Comparison of ENCODE assay signal across 31 mouse cellular contexts in the genomic region with DNA sequence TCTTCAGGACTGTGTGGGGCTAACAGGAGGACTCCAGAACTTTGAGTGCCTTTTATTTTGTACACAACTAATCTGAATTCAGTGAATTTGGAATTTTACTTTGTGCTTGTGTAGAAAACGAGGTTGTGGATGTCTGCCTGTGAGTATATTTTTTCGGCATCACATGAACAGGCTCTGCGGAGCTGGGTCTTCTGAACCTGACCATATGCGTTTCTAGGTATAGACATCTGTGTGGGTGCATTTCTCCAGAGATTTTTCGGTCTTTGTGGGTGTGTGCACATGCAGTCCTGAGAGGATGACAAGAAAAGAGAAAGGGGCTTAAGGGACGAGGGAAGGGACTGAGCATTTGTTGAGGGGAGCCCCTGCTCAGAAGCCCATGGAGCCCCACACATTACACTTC. TPM values are rescaled to one million over a fixed set of nuclear protein-coding genes. Genes with fewer than 3 reads are reported as not detected.
DNase-seq lines count a peak whose midpoint lies in the region; TF ChIP-seq lines count a peak whose summit lies in the region.
"Had no signal": no experiment of that assay in that cellular context is flagged by ENCODE, and none has a peak within 500 bp of the region (broad histone marks: within the 10 kb centered on the region; RNA-seq: fewer than 3 reads in every experiment).

No protein-coding gene starts in this region.

- no peak overlapping the region for H3K4me3 ChIP-seq in left cerebral cortex, adult 2 months
- H3K4me3 ChIP-seq: embryonic facial prominence, embryonic 13.5 days; gastrocnemius, adult 2 months; heart, embryonic 15.5 days; hindbrain, embryonic 12.5 days; limb, embryonic 13.5 days; lung, embryonic 15.5 days; midbrain, embryonic 10.5 days had no signal

- no peak for TF ChIP-seq CTCF in left cerebral cortex, adult 2 months (IDR thresholded peaks at IDR 0.05)

- H3K27ac ChIP-seq in left cerebral cortex, adult 2 months = peak overlapping the region; percentile 66
- H3K27ac ChIP-seq: embryonic facial prominence, embryonic 13.5 days; gastrocnemius, adult 2 months; heart, embryonic 15.5 days; hindbrain, embryonic 12.5 days; hindbrain, postnatal 0 days; limb, embryonic 13.5 days; lung, embryonic 15.5 days; midbrain, embryonic 10.5 days; stomach, postnatal 0 days had no signal

- DNase-seq in frontal cortex, adult 2 months (ENCODE audit: extremely low spot score in 1 of 2, low spot score in 1 of 2) = peak; percentile 40 to 60
- no peak for DNase-seq in frontal cortex, postnatal 25 days (ENCODE audit: low spot score in 2 of 2)
- DNase-seq in right cerebral cortex, adult 2 months (ENCODE audit: low spot score in 2 of 2) = peak; percentile 51 to 57
- no peak for DNase-seq in right cerebral cortex, postnatal 14 days
- peak in 1 of 2 experiments; percentile 32 for DNase-seq in left cerebral cortex, adult 2 months (ENCODE audit: extremely low spot score in 1 of 2, low spot score in 2 of 2)
- peak; percentile 45 to 71 for DNase-seq in right cerebral cortex, postnatal 36 days (ENCODE audit: low spot score in 2 of 2)
- no peak for DNase-seq in gastrocnemius, postnatal 25 days
- DNase-seq in kidney, postnatal 14 days = no peak
- DNase-seq: adrenal gland, postnatal 10 days; cerebellum, adult 11 months; cerebellum, adult 9-10 months; cerebellum, postnatal 36 days; embryo, embryonic 11 days; gastrocnemius, adult 2 months; kidney, postnatal 25 days; spleen, adult 18-20 months had no signal

- intact Hi-C loops in left cerebral cortex, adult 2 months (cut with DNase I) = loop anchor here (1.0 to 2.0 kb wide), 4 partner anchors 16 to 59 kb away; a partner anchor contains a TSS

RNA-seq across cellular contexts. Expression of a gene that starts 12.9 kb away (rescaled TPM):
- 0.22 TPM in 1 of 2 replicates, not detected in the other for polyA plus RNA-seq in frontal cortex, adult 2 months (2012; rRNA removed)
- 1 to 10 TPM; 1.0 to 1.8 TPM for total RNA-seq in left cerebral cortex, adult 2 months (2021)
- 1 to 10 TPM in 1 of 2 experiments, under 1 TPM in 1; 0.90 to 1.2 TPM for total RNA-seq in gastrocnemius, postnatal 25 days (2021)
- total RNA-seq: adrenal gland, postnatal 10 days; hindbrain, postnatal 0 days; megakaryocyte progenitor cell, adult 5-6 weeks; neutrophil, adult 5-6 weeks had no signal
- polyA plus RNA-seq: limb, embryonic 13.5 days had no signal

RNA-seq across cellular contexts. Expression of a gene that starts 29.5 kb away (rescaled TPM):
- 175 and 199 TPM in 2 replicates for polyA plus RNA-seq in frontal cortex, adult 2 months (2012; rRNA removed)
- 100 to 1,000 TPM; 359 to 380 TPM for total RNA-seq in left cerebral cortex, adult 2 months (2021)
- total RNA-seq in gastrocnemius, postnatal 25 days (2021) = 1 to 10 TPM in 1 of 2 experiments, under 1 TPM in 1; 0.64 to 1.5 TPM
- total RNA-seq: neutrophil, adult 5-6 weeks had no signal

RNA-seq across cellular contexts. Expression of a gene that starts 30.4 kb away (rescaled TPM):
- polyA plus RNA-seq in frontal cortex, adult 2 months (2012; rRNA removed) = 0.14 TPM in 1 of 2 replicates, not detected in the other
- 1 to 10 TPM; 2.3 to 2.4 TPM for total RNA-seq in left cerebral cortex, adult 2 months (2021)
- not detected for total RNA-seq in gastrocnemius, postnatal 25 days (2021)
- total RNA-seq: adrenal gland, postnatal 10 days; gastrocnemius, adult 2 months; heart, postnatal 25 days; megakaryocyte progenitor cell, adult 5-6 weeks; neutrophil, adult 5-6 weeks had no signal
- polyA plus RNA-seq: G1E; liver, embryonic 16.5 days had no signal

RNA-seq across cellular contexts. Expression of a gene that starts 33.2 kb away (rescaled TPM):
- 0.11 and 0.18 TPM in 2 replicates for polyA plus RNA-seq in frontal cortex, adult 2 months (2012; rRNA removed)
- under 1 TPM in 1 of 2 experiments, not detected in 1; 0.11 TPM for total RNA-seq in left cerebral cortex, adult 2 months (2021)
- not detected for total RNA-seq in gastrocnemius, postnatal 25 days (2021)
- total RNA-seq: adrenal gland, postnatal 10 days; gastrocnemius, adult 2 months; heart, postnatal 25 days; hindbrain, postnatal 0 days; megakaryocyte progenitor cell, adult 5-6 weeks; neutrophil, adult 5-6 weeks had no signal
- polyA plus RNA-seq: embryonic facial prominence, embryonic 13.5 days; heart, embryonic 15.5 days; hindbrain, postnatal 0 days; intestine, postnatal 0 days; kidney, embryonic 14.5 days; limb, embryonic 13.5 days; lung, embryonic 15.5 days; midbrain, embryonic 10.5 days; stomach, postnatal 0 days had no signal

Comparison
In these comparisons a context has a peak if more than half of its experiments do, and no peak if none do; other contexts are left out.
1. DNase-seq: peak in frontal cortex, adult 2 months (2 of 2), right cerebral cortex, adult 2 months (2 of 2) and right cerebral cortex, postnatal 36 days (2 of 2); none in frontal cortex, postnatal 25 days (0 of 2), right cerebral cortex, postnatal 14 days (single experiment), gastrocnemius, postnatal 25 days (single experiment) and kidney, postnatal 14 days (single experiment).
2. RNA of a gene that starts 29.5 kb away (total RNA-seq): 359 to 380 TPM in left cerebral cortex, adult 2 months; 0.64 to 1.5 TPM in gastrocnemius, postnatal 25 days; every median in the first group is over 100 times any median in the second.